Mouse (Mus musculus): ENCODE data around the gene Tcp11l1.

DNA sequence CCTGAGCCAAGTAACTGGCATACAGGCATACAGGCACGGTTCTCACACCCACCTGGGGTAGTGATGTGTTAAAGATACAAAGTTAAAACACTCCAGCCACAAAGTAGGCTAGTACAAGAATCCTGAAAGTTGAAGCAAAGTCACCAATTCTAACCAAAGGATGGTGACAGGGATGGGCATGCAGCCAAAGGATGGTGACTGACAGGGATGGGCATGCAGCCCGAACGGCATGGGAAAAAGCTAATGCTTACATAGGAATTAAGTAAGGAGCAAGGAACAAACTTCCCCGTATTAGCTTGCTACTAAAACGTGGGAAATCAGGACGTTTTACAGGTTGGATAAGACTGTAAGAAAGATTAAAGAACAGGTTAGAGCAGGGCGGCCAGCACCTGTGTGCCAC lies 24.3 kb upstream of the Tcp11l1 start:
- TF ChIP-seq CTCF (IDR thresholded peaks at IDR 0.05; ENCODE audit: control insufficient read depth, insufficient read depth, insufficient read length): no peak
- no peak for TF ChIP-seq CEBPB (IDR thresholded peaks at IDR 0.05; ENCODE audit: low read depth)

All from C2C12 (cell line).